Mouse (Mus musculus): ENCODE measurements around the gene Brip1. TPM values are rescaled to one million over a fixed set of nuclear protein-coding genes. Genes with fewer than 3 reads are reported as not detected.

The Brip1 gene
- polyA plus RNA-seq, 1 experiment: 1.1 TPM

GRCm38 (mm10) chr11:86008211-86008905 is 192.6 kb downstream of the Brip1 start:
- no peaks in the 10 kb centered on the region for H3K4me1 ChIP-seq (ENCODE audit: control insufficient read depth, insufficient read depth, low read length)
- H3K27ac ChIP-seq (ENCODE audit: control insufficient read depth, insufficient read depth, low read depth, low read length): no peak overlapping the region
- no peak for TF ChIP-seq CTCF (IDR thresholded peaks at IDR 0.05; ENCODE audit: control insufficient read depth, insufficient read depth, insufficient replicate concordance, low read depth, low read length)
- no peak for TF ChIP-seq POLR2A (IDR thresholded peaks at IDR 0.05; ENCODE audit: control insufficient read depth, low read depth, low read length)
- H3K27me3 ChIP-seq (ENCODE audit: control insufficient read depth, insufficient read depth, low read length): no peaks in the 10 kb centered on the region
- H3K4me3 ChIP-seq (ENCODE audit: control insufficient read depth, low read depth, low read length): no peak overlapping the region
- no peaks in the 10 kb centered on the region for H3K36me3 ChIP-seq (ENCODE audit: control insufficient read depth, insufficient read depth, low read length)

Other genes starting within 250 kb of the Brip1 start
- 7.8 and 13.3 TPM in 2 replicates for gene Ints2, start 56.4 kb upstream of the Brip1 start, polyA plus RNA-seq (2012; rRNA removed)
- 16.8 and 25.0 TPM in 2 replicates for gene Med13, start 156.4 kb upstream of the Brip1 start, polyA plus RNA-seq (2012; rRNA removed)